Mouse (Mus musculus) lung, postnatal 0 days (tissue): ENCODE data around the gene Pck1.
A peak's percentile ranks its signal among the peaks of the same experiment; 100 is the strongest.

ENCODE experiments used
- CTCF ChIP-seq: IDR thresholded peaks from 2 replicates; pipeline ENCODE4 v1.5.1; 2016; ENCODE audit warnings: antibody characterized with exemption, mild to moderate bottlenecking
- EP300 ChIP-seq: IDR thresholded peaks from 2 replicates; pipeline ENCODE4 v1.6.1; 2016; ENCODE audit warnings: antibody characterized with exemption, mild to moderate bottlenecking, control low read depth

GRCm38 (mm10) chr2:173175703-173176102, 22.9 kb downstream of the Pck1 start:
- peak; percentile 19; the same call in 1 of the 2 replicates for TF ChIP-seq CTCF
- no peak for TF ChIP-seq EP300
